Mouse (Mus musculus) left cerebral cortex, postnatal 14 days (tissue): ENCODE results near the gene Rbfox3. TPM values are rescaled to one million over a fixed set of nuclear protein-coding genes. Genes with fewer than 3 reads are reported as not detected.

Experiments
- DNase-seq, 2 experiments: peaks; one replicate each; pipeline ENCODE4 v3.0.0; 2021 to 2022; ENCODE audit warnings: low spot score in 2 of 2, mixed read lengths in 1 of 2
- intact Hi-C: fragments of 180-260 bp; cut with DNase I; formaldehyde crosslinking; loops from one replicate; pipeline ENCODE4 v1.15.1; 2025
- total RNA-seq, 2 experiments: library from RNA; stranded (reverse); gene quantifications; 2 replicates each; pipeline ENCODE4 v1.2.3; 2021

The Rbfox3 gene
- total RNA-seq, 2 experiments from 2014 or later: 297 to 325 TPM

- intact Hi-C loops: no loop called here
- no peak for DNase-seq
Measured at GRCm38 (mm10) chr11:118604206-118604605, 307.2 kb downstream of the Rbfox3 start.

GRCm38 (mm10) chr11:118603126-118603525 lies 308.3 kb downstream of the Rbfox3 start:
- no peak for DNase-seq
- intact Hi-C loops: no loop called here

- no peak for DNase-seq
- intact Hi-C loops: no loop called here
Measured at GRCm38 (mm10) chr11:118601484-118601883, 309.9 kb downstream of the Rbfox3 start.

GRCm38 (mm10) chr11:118600168-118600567 lies 311.2 kb downstream of the Rbfox3 start:
- no peak for DNase-seq
- intact Hi-C loops: no loop called here

GRCm38 (mm10) chr11:118598726-118599125 lies 312.7 kb downstream of the Rbfox3 start:
- DNase-seq: no peak
- intact Hi-C loops: no loop called here

GRCm38 (mm10) chr11:118584826-118585225 lies 326.6 kb downstream of the Rbfox3 start:
- intact Hi-C loops: no loop called here
- peak in 1 of 2 experiments; percentile 54 for DNase-seq

- no peak for DNase-seq
- intact Hi-C loops: no loop called here
Measured at GRCm38 (mm10) chr11:118583989-118584388, 327.4 kb downstream of the Rbfox3 start.

GRCm38 (mm10) chr11:118583573-118583972 lies 327.8 kb downstream of the Rbfox3 start:
- intact Hi-C loops: no loop called here
- no peak for DNase-seq

- DNase-seq: peak in 1 of 2 experiments; percentile 29
- intact Hi-C loops: no loop called here
Measured at GRCm38 (mm10) chr11:118581019-118581418, 330.4 kb downstream of the Rbfox3 start.

- no peak for DNase-seq
- intact Hi-C loops: no loop called here
Measured at GRCm38 (mm10) chr11:118579622-118580021, 331.8 kb downstream of the Rbfox3 start.

- no peak for DNase-seq
- intact Hi-C loops: no loop called here
Measured at GRCm38 (mm10) chr11:118577271-118577670, 334.1 kb downstream of the Rbfox3 start.

GRCm38 (mm10) chr11:118576611-118577010 lies 334.8 kb downstream of the Rbfox3 start:
- intact Hi-C loops: no loop called here
- DNase-seq: no peak

GRCm38 (mm10) chr11:118574418-118574817 lies 337.0 kb downstream of the Rbfox3 start:
- DNase-seq: no peak
- intact Hi-C loops: no loop called here

GRCm38 (mm10) chr11:118573569-118573968 lies 337.8 kb downstream of the Rbfox3 start:
- intact Hi-C loops: loop anchor here (2.0 kb wide), 1 partner anchor 165 kb away; no protein-coding TSS in a partner anchor
- DNase-seq: peak; percentile 50 to 74

GRCm38 (mm10) chr11:118573000-118573399 lies 338.4 kb downstream of the Rbfox3 start:
- DNase-seq: no peak
- intact Hi-C loops: loop anchor here (2.0 kb wide), 1 partner anchor 166 kb away; no protein-coding TSS in a partner anchor

- peak in 1 of 2 experiments; percentile 46 for DNase-seq
- intact Hi-C loops: no loop called here
Measured at GRCm38 (mm10) chr11:118570164-118570563, 341.2 kb downstream of the Rbfox3 start.

- intact Hi-C loops: no loop called here
- peak; percentile 39 to 72 for DNase-seq
Measured at GRCm38 (mm10) chr11:118569571-118570062, 341.8 kb downstream of the Rbfox3 start.

- DNase-seq: no peak
- intact Hi-C loops: no loop called here
Measured at GRCm38 (mm10) chr11:118563877-118564276, 347.5 kb downstream of the Rbfox3 start.

GRCm38 (mm10) chr11:118562847-118563246 lies 348.6 kb downstream of the Rbfox3 start:
- intact Hi-C loops: no loop called here
- DNase-seq: peak in 1 of 2 experiments; percentile 50

GRCm38 (mm10) chr11:118558193-118558592 lies 353.2 kb downstream of the Rbfox3 start:
- intact Hi-C loops: no loop called here
- DNase-seq: peak; percentile 52

- DNase-seq: no peak
- intact Hi-C loops: no loop called here
Measured at GRCm38 (mm10) chr11:118555631-118556030, 355.8 kb downstream of the Rbfox3 start.

GRCm38 (mm10) chr11:118554542-118554941 lies 356.9 kb downstream of the Rbfox3 start:
- DNase-seq: no peak
- intact Hi-C loops: no loop called here
